Mouse (Mus musculus) ES-E14 (cell line): ENCODE data around the gene Gm10135.

ENCODE experiments used
- CHD2 ChIP-seq: IDR thresholded peaks from 2 replicates; pipeline ENCODE4 v1.6.1; 2014; ENCODE audit warnings: mild to moderate bottlenecking, low read depth, low read length, inconsistent platforms
- HCFC1 ChIP-seq: IDR thresholded peaks from 2 replicates; pipeline ENCODE4 v1.6.1; 2012; ENCODE audit warnings: low read length, inconsistent platforms, borderline replicate concordance; ENCODE audit not compliant: insufficient read depth
- MAFK ChIP-seq: IDR thresholded peaks from 2 replicates; pipeline ENCODE4 v1.6.1; 2014; ENCODE audit warnings: mild to moderate bottlenecking, low read depth, low read length, inconsistent platforms; ENCODE audit not compliant: insufficient read depth
- ZC3H11A ChIP-seq: IDR thresholded peaks from 2 replicates; pipeline ENCODE4 v1.6.1; 2012; ENCODE audit warnings: low read depth, mild to moderate bottlenecking, inconsistent platforms, low read length, borderline replicate concordance

GRCm38 (mm10) chr5:72992474-72992873 is 18.0 kb upstream of the Gm10135 start:
- TF ChIP-seq CHD2 (no peak), MAFK (no peak), HCFC1 (no peak), ZC3H11A (no peak)
